Mouse (Mus musculus) urinary bladder, postnatal 4 days (tissue): Measurements from ENCODE around the gene Galnt2.
A peak's percentile ranks its signal among the peaks of the same experiment; 100 is the strongest.

Experiments
- DNase-seq, 2 experiments: peaks; one replicate each; pipeline ENCODE4 v3.0.0; 2021 to 2022; ENCODE audit warnings: low spot score in 2 of 2

The Galnt2 gene

GRCm38 (mm10) chr8:124319316-124319652 lies 88.1 kb downstream of the Galnt2 start:
- DNase-seq = no peak

- no peak for DNase-seq
Observed at GRCm38 (mm10) chr8:124321227-124321840, 90.1 kb downstream of the Galnt2 start.

GRCm38 (mm10) chr8:124323356-124323755 lies 92.2 kb downstream of the Galnt2 start:
- DNase-seq = peak in 1 of 2 experiments; percentile 32

GRCm38 (mm10) chr8:124328259-124328658 lies 97.1 kb downstream of the Galnt2 start:
- DNase-seq = no peak

GRCm38 (mm10) chr8:124329690-124330089 lies 98.5 kb downstream of the Galnt2 start:
- DNase-seq = no peak

- DNase-seq = no peak
Observed at GRCm38 (mm10) chr8:124330433-124330832, 99.2 kb downstream of the Galnt2 start.

- no peak for DNase-seq
Observed at GRCm38 (mm10) chr8:124331094-124331493, 99.9 kb downstream of the Galnt2 start.

GRCm38 (mm10) chr8:124331706-124332105 lies 100.5 kb downstream of the Galnt2 start:
- no peak for DNase-seq

- DNase-seq = no peak
Observed at GRCm38 (mm10) chr8:124336302-124336701, 105.1 kb downstream of the Galnt2 start.

- no peak for DNase-seq
Observed at GRCm38 (mm10) chr8:124339742-124340141, 108.6 kb downstream of the Galnt2 start.

- DNase-seq = no peak
Observed at GRCm38 (mm10) chr8:124340360-124341068, 109.3 kb downstream of the Galnt2 start.

GRCm38 (mm10) chr8:124343151-124343550 lies 112.0 kb downstream of the Galnt2 start:
- DNase-seq = no peak

GRCm38 (mm10) chr8:124343991-124344390 lies 112.8 kb downstream of the Galnt2 start:
- DNase-seq = no peak

- DNase-seq = no peak
Observed at GRCm38 (mm10) chr8:124345098-124345497, 113.9 kb downstream of the Galnt2 start.

- DNase-seq = peak in 1 of 2 experiments; percentile 77
Observed at GRCm38 (mm10) chr8:124346852-124347523, 115.8 kb downstream of the Galnt2 start.

- no peak for DNase-seq
Observed at GRCm38 (mm10) chr8:124348087-124348486, 116.9 kb downstream of the Galnt2 start.

GRCm38 (mm10) chr8:124349663-124350062 lies 118.5 kb downstream of the Galnt2 start:
- peak; percentile 61 to 87 for DNase-seq

GRCm38 (mm10) chr8:124351636-124352035 lies 120.4 kb downstream of the Galnt2 start:
- no peak for DNase-seq

- no peak for DNase-seq
Observed at GRCm38 (mm10) chr8:124360911-124361310, 129.7 kb downstream of the Galnt2 start.

- DNase-seq = no peak
Observed at GRCm38 (mm10) chr8:124361773-124362427, 130.7 kb downstream of the Galnt2 start.

- no peak for DNase-seq
Observed at GRCm38 (mm10) chr8:124362589-124362988, 131.4 kb downstream of the Galnt2 start.

GRCm38 (mm10) chr8:124363337-124363736 lies 132.1 kb downstream of the Galnt2 start:
- DNase-seq = no peak
